Mouse (Mus musculus): ENCODE data around the gene Gm20388.
"Not testable (repeated sequence)": the region's sequence is repeated elsewhere in the genome, so short reads cannot be mapped to it uniquely, and the experiment has no call there.

Gm20388 gene

GRCm38 (mm10) chr8:123429722-123430013 lies 3519.0 kb downstream of the Gm20388 start:
- DNase-seq (ENCODE audit: low read depth, low spot score), result not testable (repeated sequence)

GRCm38 (mm10) chr8:123430936-123431335 lies 3520.3 kb downstream of the Gm20388 start:
- DNase-seq (ENCODE audit: low read depth, low spot score), result not testable (repeated sequence)

GRCm38 (mm10) chr8:123431616-123432365 lies 3521.2 kb downstream of the Gm20388 start:
- DNase-seq (ENCODE audit: low read depth, low spot score), result no peak

- DNase-seq (ENCODE audit: low read depth, low spot score), result no peak
These were observed 3521.7 kb downstream of the Gm20388 start for GRCm38 (mm10) chr8:123432381-123432780.

- not testable (repeated sequence) for DNase-seq (ENCODE audit: low read depth, low spot score)
These were observed 3522.8 kb downstream of the Gm20388 start for GRCm38 (mm10) chr8:123433241-123433974.

- DNase-seq (ENCODE audit: low read depth, low spot score), result no peak
These were observed 3531.1 kb downstream of the Gm20388 start for GRCm38 (mm10) chr8:123441788-123442187.

GRCm38 (mm10) chr8:123442351-123442750 lies 3531.7 kb downstream of the Gm20388 start:
- no peak for DNase-seq (ENCODE audit: low read depth, low spot score)

GRCm38 (mm10) chr8:123442871-123443575 lies 3532.4 kb downstream of the Gm20388 start:
- DNase-seq (ENCODE audit: low read depth, low spot score), result peak; percentile 64

- DNase-seq (ENCODE audit: low read depth, low spot score), result no peak
These were observed 3532.9 kb downstream of the Gm20388 start for GRCm38 (mm10) chr8:123443576-123443921.

GRCm38 (mm10) chr8:123444131-123444530 lies 3533.5 kb downstream of the Gm20388 start:
- DNase-seq (ENCODE audit: low read depth, low spot score), result no peak

GRCm38 (mm10) chr8:123445981-123446380 lies 3535.3 kb downstream of the Gm20388 start:
- no peak for DNase-seq (ENCODE audit: low read depth, low spot score)

GRCm38 (mm10) chr8:123446799-123447198 lies 3536.2 kb downstream of the Gm20388 start:
- DNase-seq (ENCODE audit: low read depth, low spot score), result no peak

GRCm38 (mm10) chr8:123450783-123451182 lies 3540.1 kb downstream of the Gm20388 start:
- DNase-seq (ENCODE audit: low read depth, low spot score), result no peak

- DNase-seq (ENCODE audit: low read depth, low spot score), result not testable (repeated sequence)
These were observed 3541.1 kb downstream of the Gm20388 start for GRCm38 (mm10) chr8:123451747-123452146.

GRCm38 (mm10) chr8:123452149-123452548 lies 3541.5 kb downstream of the Gm20388 start:
- no peak for DNase-seq (ENCODE audit: low read depth, low spot score)

- no peak for DNase-seq (ENCODE audit: low read depth, low spot score)
These were observed 3542.7 kb downstream of the Gm20388 start for GRCm38 (mm10) chr8:123453291-123453690.

- DNase-seq (ENCODE audit: low read depth, low spot score), result no peak
These were observed 3543.3 kb downstream of the Gm20388 start for GRCm38 (mm10) chr8:123453951-123454350.

GRCm38 (mm10) chr8:123454559-123454958 lies 3543.9 kb downstream of the Gm20388 start:
- no peak for DNase-seq (ENCODE audit: low read depth, low spot score)

- no peak for DNase-seq (ENCODE audit: low read depth, low spot score)
These were observed 3553.0 kb downstream of the Gm20388 start for GRCm38 (mm10) chr8:123463651-123464050.

GRCm38 (mm10) chr8:123467476-123467875 lies 3556.8 kb downstream of the Gm20388 start:
- DNase-seq (ENCODE audit: low read depth, low spot score), result no peak

- DNase-seq (ENCODE audit: low read depth, low spot score), result not testable (repeated sequence)
These were observed 3562.3 kb downstream of the Gm20388 start for GRCm38 (mm10) chr8:123472991-123473390.

- DNase-seq (ENCODE audit: low read depth, low spot score), result not testable (repeated sequence)
These were observed 3563.9 kb downstream of the Gm20388 start for GRCm38 (mm10) chr8:123474549-123474948.

Measured in c-Kit-negative CD71-positive TER-119-positive erythroid progenitor cells, embryonic 14.5 days (primary cell).